Mouse (Mus musculus): ENCODE measurements around the gene Sox4.

DNA sequence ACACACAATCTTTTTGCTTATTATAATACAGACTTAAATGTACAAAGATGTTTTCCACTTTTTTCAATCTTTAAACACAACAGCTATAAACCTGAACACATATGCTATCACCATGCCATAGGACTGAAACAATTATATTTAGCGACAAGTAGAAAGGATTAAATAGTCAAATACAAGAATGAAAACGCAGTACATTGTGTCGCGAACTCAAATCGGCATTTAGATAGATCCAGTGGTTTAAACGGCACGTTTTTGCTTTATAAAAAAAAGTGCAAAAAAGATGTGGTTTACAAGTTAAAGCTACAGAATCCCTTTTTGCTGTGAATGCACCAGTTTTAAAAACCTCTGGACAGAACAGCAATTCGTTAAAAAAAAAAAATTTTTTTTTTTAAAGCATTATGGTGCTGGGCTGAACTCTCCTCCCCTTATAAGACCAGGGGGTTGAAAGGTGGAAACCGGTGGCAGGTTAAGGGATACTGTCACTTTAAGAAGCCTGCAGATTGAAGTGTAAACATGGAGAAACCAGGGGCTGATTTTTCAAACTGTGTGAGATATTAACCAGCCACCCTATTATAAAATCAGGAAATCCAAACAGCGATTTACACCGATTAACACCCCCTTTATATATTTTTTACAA lies 4.1 kb downstream of the Sox4 start:
- TF ChIP-seq POLR2A (IDR thresholded peaks at IDR 0.05; ENCODE audit: insufficient read length, low read depth) (no peak), MAX (IDR thresholded peaks at IDR 0.05; ENCODE audit: low read depth) (no peak)
